7 mouse cellular contexts compared by ENCODE assay signal in genomic region chr2:173307984-173308383, GRCm38 (mm10). TPM values are rescaled to one million over a fixed set of nuclear protein-coding genes. Genes with fewer than 3 reads are reported as not detected.
DNase-seq lines count a peak whose midpoint lies in the region; ATAC-seq and TF ChIP-seq lines count a peak whose summit lies in the region.

No protein-coding gene starts in this region.

- no peaks in the 10 kb centered on the region for H3K36me3 ChIP-seq in forebrain, embryonic 13.5 days (ENCODE audit: poor library complexity, severe bottlenecking)
- H3K36me3 ChIP-seq in limb, embryonic 10.5 days: no peaks in the 10 kb centered on the region
- no peaks in the 10 kb centered on the region for H3K36me3 ChIP-seq in stomach, embryonic 14.5 days (ENCODE audit: control insufficient read depth, insufficient read depth, low read length)

- peaks cover 21% of the 10 kb centered on the region for H3K4me1 ChIP-seq in forebrain, embryonic 13.5 days
- H3K4me1 ChIP-seq in limb, embryonic 10.5 days: peaks cover 14% of the 10 kb centered on the region
- peaks cover 10% of the 10 kb centered on the region for H3K4me1 ChIP-seq in stomach, embryonic 14.5 days (ENCODE audit: control insufficient read depth, insufficient read depth, low read length)

- peaks cover 7% of the 10 kb centered on the region; the same call in 1 of the 2 replicates for H3K27me3 ChIP-seq in forebrain, embryonic 13.5 days
- peaks cover 46% of the 10 kb centered on the region for H3K27me3 ChIP-seq in limb, embryonic 10.5 days (ENCODE audit: low read depth, poor library complexity, severe bottlenecking)
- H3K27me3 ChIP-seq in stomach, embryonic 14.5 days (ENCODE audit: control insufficient read depth, insufficient read depth, low read length): no peaks in the 10 kb centered on the region

- no peaks in the 10 kb centered on the region for H3K9me3 ChIP-seq in forebrain, embryonic 13.5 days (replicated peaks)
- H3K9me3 ChIP-seq in limb, embryonic 10.5 days (replicated peaks): no peaks in the 10 kb centered on the region
- no peaks in the 10 kb centered on the region for H3K9me3 ChIP-seq in stomach, embryonic 14.5 days (ENCODE audit: control insufficient read depth, low read depth, low read length)

- DNase-seq in layer of hippocampus, adult 2 months (ENCODE audit: low spot score in 2 of 2): no peak
- DNase-seq in layer of hippocampus, adult 9-11 months: no peak
- DNase-seq in limb, embryonic 10.5 days (ENCODE audit: low spot score): no peak
- DNase-seq in testis, postnatal 14 days (ENCODE audit: low spot score): no peak
- no peak for DNase-seq in ovary, adult 18-20 months (ENCODE audit: low spot score)

- H3K27ac ChIP-seq in layer of hippocampus, adult 2 months: no peak overlapping the region
- peak overlapping the region; percentile 76 for H3K27ac ChIP-seq in forebrain, embryonic 13.5 days
- no peak overlapping the region for H3K27ac ChIP-seq in limb, embryonic 10.5 days
- no peak overlapping the region for H3K27ac ChIP-seq in stomach, embryonic 14.5 days (ENCODE audit: low read length)

- WGBS in forebrain, embryonic 13.5 days: 17% methylated on average over 4 of the region's 4 CpGs
- whole genome bisulfite sequencing in limb, embryonic 10.5 days: 21% methylated on average over 4 of the region's 4 CpGs
- 20% methylated on average over 4 of the region's 4 CpGs for WGBS in stomach, embryonic 14.5 days

- ATAC-seq in forebrain, embryonic 13.5 days: peak; percentile 1
- ATAC-seq in stomach, embryonic 14.5 days (ENCODE audit: insufficient number of reproducible peaks, insufficient read depth, low FRiP score, low read depth): peak; percentile 11; the same call in 1 of the 2 replicates

- peak overlapping the region; percentile 30; the same call in 1 of the 2 replicates for H3K9ac ChIP-seq in forebrain, embryonic 13.5 days
- H3K9ac ChIP-seq in stomach, embryonic 14.5 days (replicated peaks; ENCODE audit: low read depth, low read length): no peak overlapping the region

- peak overlapping the region; percentile 54 for H3K4me2 ChIP-seq in forebrain, embryonic 13.5 days
- H3K4me2 ChIP-seq in stomach, embryonic 14.5 days (replicated peaks; ENCODE audit: low read depth, low read length): peak overlapping the region; percentile 23; the same call in 1 of the 2 replicates

- peak overlapping the region; percentile 12; the same call in 1 of the 2 replicates for H3K4me3 ChIP-seq in layer of hippocampus, adult 2 months
- H3K4me3 ChIP-seq in forebrain, embryonic 13.5 days: no peak overlapping the region
- H3K4me3 ChIP-seq in limb, embryonic 10.5 days: peak overlapping the region; percentile 30; the same call in 1 of the 2 replicates
- no peak overlapping the region for H3K4me3 ChIP-seq in stomach, embryonic 14.5 days (ENCODE audit: low read depth, low read length)

- no peak for TF ChIP-seq CTCF in layer of hippocampus, adult 2 months (conservative IDR thresholded peaks at IDR 0.05)

RNA-seq across cellular contexts. Expression of gene Pmepa1, which starts 31.7 kb away (rescaled TPM):
- 10 to 100 TPM; 20.4 to 24.0 TPM for total RNA-seq in layer of hippocampus, adult 2 months (2021)
- 4.6 and 5.3 TPM in 2 replicates for polyA plus RNA-seq in forebrain, embryonic 13.5 days (2015; fragmentation: Nextera tagmentation; extraction: Ambion mirVana)
- 1.1 and 2.0 TPM in 2 replicates for polyA plus RNA-seq in limb, embryonic 10.5 days (2016; fragmentation: Nextera tagmentation; extraction: Ambion mirVana)
- polyA plus RNA-seq in stomach, embryonic 14.5 days (2014; fragmentation: Nextera tagmentation; extraction: Ambion mirVana): 13.3 and 14.8 TPM in 2 replicates

Comparison
In these comparisons a context has a peak if more than half of its experiments do, and no peak if none do; other contexts are left out.
1. H3K4me3 ChIP-seq: peak in layer of hippocampus, adult 2 months (single experiment) and limb, embryonic 10.5 days (single experiment); none in forebrain, embryonic 13.5 days (single experiment) and stomach, embryonic 14.5 days (single experiment).